Mouse (Mus musculus): ENCODE results near the gene Vps13d.

Gene Vps13d

DNA sequence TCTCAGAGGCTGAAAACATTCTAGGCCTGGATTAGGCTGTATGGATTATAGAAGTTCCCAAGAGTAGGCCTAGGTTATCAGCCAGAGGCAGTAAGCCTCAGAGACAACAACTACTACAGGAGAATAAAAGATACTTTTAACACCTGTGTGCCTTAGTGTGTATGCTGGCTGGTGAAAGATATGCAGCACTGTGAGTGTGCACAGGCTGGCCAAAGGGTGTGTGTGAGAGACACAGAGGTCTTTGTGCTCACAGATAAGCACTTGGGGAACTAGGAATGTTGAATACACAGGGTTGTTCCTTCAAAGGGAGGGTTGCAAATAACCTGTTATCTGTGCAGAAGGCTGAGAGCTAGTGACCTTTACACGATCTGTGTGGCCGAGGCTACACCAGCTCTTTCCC, 115.5 kb downstream of the Vps13d start:
- no peak for DNase-seq (ENCODE audit: low spot score)

DNA sequence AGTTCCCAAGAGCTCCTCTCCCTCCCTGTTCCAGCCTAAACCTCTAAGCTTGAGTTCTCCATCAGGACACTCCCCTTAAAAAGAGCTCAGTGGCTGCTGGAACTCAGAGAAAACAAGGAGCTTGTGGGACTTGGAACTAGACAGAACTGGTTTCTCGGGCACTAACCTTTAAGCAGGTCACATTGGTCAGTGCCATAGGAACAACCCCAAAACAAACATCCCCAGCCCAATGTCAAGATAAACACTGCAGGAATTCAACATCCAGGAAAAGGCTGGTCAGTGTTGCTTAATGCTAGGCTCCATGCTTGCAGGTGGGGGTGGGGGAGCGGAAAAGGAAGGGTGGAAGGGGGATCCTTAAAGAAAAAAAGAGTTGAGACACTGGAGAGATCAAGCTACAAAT, 120.5 kb downstream of the Vps13d start:
- no peak for DNase-seq (ENCODE audit: low spot score)

DNA sequence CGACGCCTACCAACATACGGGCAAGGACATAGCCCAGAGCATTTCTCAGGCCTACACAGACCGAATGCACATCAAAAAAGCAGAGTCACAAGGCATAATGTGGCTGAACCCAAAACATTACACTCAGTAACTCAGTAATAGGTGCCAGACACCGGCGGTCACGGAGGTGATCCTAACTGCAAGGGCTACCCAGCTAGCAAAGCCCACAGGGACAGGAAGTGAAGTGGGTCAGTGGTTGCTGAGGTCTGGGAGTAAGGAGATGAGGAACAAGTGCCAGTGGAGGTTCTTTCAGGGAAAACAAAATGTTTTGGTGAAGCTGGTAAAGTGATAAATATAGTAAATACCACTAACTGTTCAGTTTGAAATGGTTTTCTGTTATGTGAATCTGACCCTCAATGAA, 121.1 kb downstream of the Vps13d start:
- no peak for DNase-seq (ENCODE audit: low spot score)

DNA sequence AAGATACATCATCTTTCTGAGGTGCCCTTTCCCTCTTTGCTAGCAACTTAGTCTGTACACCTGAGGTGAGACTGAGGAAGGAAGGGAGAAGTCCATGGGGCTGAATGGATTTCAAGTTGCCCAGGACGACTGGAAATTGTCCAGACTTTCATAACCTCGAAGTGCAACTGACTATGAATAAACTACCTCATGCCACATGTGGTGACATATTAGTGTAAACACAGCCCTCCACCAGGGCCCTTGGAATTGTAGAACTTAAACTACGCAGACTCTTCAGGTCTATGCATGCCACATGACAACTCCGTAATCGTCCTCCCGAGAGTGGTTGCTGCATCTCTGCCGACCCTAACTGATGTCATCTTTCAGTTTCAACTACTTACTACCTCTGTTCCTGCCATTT, 122.9 kb downstream of the Vps13d start:
- DNase-seq (ENCODE audit: low spot score): no peak

DNA sequence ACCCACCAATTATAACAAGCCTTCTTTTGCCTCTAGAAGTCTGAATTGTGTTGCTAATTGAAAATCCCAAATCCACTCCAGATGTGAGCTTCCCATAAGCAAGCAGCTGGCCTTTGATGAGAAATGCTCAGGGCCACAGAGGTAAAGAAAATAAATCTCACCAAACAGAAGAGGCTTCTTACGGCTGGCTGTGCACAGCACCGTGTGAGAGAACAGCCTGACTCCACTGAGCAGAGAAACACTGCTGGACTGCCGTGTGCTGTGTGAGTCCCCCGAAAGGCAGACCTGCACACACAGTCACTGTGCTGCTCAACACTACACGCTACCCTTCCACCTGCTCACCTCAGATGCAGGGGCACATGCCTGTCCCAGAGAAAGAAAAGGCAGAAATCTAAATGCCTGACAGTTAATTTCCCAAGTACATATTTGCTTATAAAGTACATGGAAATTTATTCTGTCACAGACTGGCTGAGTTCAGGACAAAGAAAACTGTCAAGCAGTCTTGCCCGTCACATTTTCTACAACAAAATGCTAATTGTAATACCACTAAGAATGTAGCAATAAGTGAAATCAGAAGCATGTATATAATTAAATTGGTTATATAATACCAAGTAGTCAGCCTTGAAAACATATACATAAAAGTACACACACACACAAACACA, 127.7 kb downstream of the Vps13d start:
- DNase-seq (ENCODE audit: low spot score): no peak

DNA sequence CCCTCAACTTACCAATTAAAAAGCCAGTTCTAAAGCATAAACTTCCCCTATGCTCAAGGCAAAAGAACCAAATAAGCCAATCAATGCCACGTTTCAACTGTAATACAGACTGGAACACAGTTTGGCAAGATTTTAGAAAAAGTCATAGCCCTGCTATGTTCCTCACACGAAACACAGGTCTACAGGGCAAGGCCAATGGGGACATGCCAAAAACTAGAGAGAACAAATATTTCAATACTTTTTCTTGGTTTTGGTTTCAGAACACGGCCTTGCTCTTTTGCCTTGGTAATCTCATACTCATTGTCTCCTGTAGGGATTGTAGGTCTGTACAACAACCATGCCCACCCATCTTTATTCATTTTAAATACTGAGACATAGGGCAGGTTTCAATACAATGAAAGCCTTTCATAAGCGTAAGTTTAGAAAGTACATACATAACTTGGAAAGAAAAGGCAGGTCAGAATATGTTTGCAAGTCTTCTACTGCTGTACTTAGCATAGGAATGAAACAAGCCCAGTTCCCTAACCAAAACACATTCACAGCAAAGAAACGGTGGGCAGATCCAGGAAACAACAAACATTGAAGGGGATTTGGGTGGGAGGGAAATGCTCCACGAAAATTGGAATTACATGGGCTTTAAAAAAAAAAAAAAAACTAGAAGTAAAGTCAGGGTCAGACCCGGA, 128.3 kb downstream of the Vps13d start:
- DNase-seq (ENCODE audit: low spot score): no peak

DNA sequence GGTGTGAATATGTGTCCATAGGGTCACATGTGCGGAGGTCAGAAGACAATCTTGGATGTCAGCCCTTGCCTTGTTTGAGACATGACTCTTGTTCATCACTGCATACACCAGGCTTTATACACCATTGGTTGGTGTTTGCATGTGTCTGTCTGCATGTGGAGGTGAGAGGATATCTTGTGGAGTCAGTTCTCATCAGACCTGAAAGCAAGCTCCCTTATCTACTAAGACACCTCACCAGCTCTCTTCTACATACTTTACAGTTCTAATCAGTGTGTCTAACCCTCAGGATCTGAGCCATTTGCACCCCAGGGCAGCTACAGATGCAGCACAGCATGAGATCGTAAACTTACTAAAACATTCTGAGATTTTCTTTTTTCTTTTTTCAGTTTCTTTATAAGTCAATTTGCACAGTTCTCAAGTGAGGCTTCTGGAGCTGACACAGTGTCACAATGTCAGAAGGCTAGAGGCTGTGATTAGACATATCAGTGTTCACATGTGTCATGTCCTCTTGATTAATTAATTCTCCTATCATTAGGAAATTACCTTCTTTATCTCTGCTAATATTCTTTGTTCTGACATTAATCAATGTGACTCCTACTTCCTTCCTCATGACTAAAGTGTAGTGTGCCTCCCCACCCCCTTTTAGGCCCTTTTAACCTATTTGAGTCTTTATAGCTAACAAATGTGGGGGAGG, 135.9 kb downstream of the Vps13d start:
- DNase-seq (ENCODE audit: low spot score): no peak

DNA sequence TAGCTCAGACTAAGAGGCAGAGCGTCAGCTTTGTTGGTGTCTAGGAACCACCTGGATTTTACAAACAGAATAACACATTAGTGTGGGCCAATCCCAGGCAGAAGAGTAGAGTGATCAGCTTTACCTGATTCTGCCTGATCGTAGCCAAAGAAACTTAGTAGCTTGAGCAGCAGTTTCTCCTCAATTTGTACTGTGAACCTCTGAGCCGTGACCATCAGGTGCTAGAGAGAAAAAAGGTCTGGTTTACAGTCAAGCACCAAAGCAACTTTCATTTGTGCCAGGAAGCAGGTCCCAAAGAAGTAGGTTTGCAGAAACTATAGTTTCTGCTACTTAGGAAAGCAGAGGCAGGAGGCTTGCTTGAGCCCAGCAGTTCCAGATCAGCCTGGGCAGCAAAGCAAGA, 138.5 kb downstream of the Vps13d start:
- no peak for DNase-seq (ENCODE audit: low spot score)

DNA sequence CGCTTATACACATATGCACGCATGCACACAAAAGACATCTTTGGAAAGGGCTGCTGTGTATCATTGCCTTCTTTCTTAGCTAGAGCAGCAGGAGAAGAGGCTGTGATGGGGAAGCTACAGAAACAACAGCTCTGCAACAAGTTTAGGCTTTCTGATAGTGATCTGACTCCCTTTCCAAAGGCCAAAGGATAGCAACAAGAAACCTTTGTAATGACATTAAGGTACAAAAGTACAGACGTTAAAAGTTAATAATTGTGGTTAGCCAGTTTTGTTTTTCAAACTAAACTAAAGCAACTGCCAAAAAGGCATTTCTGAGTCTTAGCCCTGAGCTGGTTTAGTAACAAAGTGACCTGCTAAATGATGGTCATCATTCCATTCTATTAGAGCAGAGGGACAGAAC, 139.0 kb downstream of the Vps13d start:
- DNase-seq (ENCODE audit: low spot score): no peak

DNA sequence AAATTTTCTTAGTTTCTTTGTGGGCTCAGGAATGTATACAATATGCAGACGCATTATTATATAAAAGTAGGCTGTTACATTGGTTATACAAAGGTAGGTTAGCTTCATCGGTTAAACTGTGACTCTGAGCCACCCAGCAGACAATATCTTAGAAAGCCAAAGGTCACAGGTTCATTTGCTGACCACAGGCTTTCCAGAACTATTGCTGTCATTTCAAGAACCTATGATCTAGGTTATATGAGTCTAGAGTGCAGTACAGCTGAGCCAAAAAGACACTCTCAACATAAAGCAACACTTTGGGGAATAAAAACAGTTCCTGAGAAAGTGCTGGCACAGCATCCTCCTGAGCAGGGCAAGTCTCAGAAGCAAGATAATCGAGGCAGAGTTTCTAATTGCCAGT, 140.4 kb downstream of the Vps13d start:
- no peak for DNase-seq (ENCODE audit: low spot score)

DNA sequence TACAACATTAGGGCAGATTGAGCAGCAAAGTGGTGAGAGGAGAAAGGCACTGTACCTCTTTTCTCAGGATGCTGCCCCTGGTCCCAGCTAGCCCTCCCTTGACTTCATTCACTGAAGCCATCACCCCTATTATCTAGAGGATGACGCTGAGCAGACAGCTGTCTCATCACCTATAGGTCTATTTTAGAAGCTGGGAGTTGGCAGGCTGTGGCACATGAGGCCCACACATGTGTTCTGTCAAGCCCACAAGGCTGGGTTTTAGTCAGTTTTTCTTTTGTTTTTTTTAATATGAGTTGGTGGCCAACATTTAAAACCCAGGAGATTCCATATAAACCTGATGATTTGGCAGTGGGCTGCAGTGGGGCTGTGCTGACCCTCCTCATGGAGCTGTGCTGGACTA, 142.1 kb downstream of the Vps13d start:
- DNase-seq (ENCODE audit: low spot score): no peak

DNA sequence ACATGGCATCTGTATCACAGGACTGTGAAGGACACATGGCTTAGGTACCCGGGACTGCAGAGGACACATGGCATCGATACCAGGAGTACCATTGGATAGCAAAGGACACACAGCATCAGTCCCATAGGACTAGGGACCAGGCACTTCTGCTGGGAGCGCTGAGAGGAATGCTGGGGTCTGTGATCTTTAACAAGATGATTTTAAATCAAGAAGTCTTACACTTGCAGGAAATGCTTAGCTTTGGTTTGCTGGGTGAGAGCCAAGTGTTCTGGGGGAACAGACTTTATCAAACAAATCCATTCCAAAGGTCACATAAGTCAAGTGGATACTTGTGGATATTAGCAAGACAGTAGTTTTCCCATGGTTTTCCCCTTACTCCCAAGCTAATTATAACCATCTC, 142.5 kb downstream of the Vps13d start:
- no peak for DNase-seq (ENCODE audit: low spot score)

DNA sequence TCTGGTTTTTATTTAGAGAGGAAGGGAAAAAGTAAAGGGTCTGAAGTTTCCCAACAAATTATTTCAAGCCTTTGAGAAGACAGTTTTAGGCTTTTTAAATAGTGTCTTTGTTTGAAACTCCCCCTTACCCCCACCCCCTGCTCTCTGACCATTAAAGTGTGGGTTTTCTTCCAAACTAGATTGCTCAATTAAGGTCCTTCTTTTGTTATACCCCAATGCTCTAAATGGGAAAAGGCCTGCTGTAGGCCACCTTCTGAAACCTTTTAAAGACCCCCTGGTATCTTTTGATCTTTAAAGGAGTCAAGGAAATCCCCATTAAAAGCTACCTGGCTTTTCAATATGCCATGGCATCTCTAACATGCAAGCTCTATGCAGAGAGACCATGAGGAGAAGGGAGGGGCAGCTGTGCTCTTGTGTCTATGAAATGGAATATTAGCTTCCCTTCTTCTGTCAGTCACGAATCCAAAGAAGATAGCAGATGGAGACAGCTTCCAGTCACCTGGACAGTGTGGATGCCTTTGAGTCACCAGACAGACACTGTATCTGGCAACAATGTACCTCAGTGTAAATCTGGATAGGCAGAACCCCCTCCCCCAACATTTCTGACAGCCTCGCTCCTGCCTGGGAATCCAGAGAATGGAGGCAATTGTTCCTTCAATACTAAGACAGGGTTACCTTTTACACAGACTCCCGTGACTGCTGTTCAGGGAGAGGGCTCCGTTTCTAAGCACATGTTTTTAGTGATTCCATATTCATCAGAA, 143.4 kb downstream of the Vps13d start:
- DNase-seq (ENCODE audit: low spot score): no peak

DNA sequence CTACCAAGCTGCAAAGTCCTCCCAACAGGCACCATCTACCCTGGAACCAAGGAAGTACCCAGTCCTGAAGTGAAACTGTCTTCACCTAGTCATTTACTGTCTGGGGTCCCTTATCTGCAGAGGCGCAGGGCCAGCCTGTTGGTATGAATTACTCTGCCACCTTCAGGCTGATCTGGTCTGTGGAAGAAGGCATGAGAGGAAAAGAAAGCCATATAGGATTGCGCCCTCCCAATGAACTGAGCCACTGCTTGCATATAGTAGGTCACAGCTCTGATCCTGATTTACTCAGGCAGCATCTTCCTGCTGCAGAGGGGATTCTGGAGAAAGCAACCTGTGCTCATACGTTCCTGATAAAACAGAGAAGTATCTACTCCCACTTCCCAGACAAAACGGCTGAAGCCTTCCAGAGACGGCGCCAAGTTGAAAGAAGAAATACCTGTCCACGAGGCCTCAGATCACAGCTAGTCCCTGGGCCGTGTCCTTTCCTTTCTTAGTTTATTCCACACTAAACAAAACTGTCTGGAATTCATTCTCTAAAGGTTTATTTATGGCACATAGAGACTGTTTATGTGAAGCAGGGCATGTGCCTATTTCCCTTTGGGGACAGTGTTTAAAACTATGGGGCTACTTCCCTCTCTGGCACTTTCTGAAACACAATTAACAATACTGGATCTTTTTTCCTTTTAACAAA, 144.1 kb downstream of the Vps13d start:
- peak; percentile 24 for DNase-seq (ENCODE audit: low spot score)

DNA sequence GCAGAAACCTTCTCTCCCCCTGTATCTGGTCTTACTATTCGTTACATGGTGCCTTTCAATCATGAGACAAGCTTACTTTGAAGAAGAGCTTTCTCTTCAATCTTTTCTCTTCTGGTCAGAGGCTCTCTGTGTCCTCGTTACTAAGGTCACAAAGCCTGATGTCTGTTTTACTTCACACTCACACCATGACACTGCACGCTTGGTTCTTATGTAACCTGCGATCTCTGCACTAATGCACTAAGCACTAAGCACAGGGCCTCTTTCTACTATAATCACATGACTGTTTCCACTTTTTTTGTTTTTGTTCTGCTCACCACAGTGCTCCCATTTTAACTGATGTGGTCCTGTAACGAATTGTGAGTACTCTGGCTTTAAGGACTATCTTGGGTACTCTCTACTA, 146.8 kb downstream of the Vps13d start:
- no peak for DNase-seq (ENCODE audit: low spot score)

DNA sequence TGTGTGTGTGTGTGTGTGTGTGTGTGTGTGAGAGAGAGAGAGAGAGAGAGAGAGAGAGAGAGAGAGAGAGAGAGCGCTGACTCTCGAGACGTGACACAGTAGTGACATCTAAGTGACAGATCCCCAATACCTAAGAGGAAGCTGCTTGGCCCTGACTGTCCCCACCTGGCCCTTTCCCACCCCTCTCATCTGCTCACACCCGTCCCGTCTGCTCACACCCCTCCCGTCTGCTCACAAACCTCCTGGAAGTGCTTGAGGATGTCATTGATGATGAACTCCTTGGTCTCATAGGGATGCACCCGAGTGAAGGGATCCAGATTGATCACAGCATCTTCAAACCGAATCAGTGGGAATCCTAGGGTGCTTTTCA, 148.8 kb downstream of the Vps13d start:
- DNase-seq (ENCODE audit: low spot score): no peak

DNA sequence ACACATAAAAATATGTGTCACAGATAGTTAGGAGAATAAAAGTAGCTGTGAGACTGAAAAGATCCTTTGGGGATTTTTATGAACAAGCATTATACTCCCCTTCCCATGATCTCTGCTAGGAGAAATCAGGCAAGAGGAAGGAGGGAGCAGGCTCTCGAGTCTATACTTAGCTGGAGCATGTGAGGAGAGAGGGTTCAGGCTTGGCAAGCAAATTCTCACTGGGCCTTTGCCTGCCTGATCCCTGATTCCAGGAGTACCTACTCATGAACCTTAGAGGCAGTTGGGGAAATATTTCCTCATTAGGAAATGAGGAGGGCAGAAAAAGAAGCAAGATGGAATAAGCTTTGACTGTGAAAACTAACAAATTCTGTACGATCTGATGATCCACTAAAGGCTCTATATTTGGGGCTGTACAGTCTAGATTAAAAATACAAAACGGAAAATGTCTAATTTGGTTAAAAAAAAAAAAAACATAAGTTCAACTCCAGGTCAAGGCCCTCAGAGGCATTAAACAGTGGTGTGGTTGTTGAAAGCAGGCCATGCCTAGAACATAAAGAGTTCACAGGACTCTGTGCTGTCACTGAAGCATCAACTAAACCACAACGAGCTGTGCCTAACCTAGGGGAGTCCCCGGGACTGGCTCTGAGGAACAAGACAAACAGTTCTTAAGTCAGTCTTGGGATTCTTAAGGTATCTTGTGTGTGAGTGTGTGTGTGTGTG, 149.3 kb downstream of the Vps13d start:
- DNase-seq (ENCODE audit: low spot score): no peak

DNA sequence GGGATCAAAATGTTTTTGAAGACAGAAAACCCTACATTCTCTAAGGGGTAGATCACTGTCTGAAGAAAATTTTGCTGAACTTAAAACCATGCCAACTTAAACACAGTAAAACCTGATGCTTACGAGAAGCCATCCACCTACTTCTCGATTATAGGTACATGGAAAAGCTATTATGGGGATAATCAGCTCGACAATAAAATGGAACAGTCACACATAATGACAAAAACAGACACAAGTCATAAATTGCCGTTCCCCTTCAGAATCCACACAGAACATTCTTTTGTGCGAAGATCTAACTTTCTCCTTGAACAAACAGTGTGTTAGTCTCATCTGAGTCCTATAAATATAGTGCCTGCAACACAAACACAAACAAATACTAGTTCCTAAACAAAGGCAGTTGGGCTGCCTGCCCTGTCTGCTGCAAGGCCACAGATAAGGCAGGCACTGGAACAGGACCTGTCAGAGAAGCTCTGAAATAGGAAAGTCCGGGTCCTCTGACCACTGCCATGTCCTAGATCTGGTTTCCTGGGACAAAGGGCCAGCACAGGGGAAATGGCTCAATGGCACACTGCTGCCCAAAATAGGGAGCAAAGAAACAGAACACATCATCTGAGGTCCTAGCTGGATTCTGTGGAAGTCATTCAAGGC, 153.5 kb downstream of the Vps13d start:
- no peak for DNase-seq (ENCODE audit: low spot score)

DNA sequence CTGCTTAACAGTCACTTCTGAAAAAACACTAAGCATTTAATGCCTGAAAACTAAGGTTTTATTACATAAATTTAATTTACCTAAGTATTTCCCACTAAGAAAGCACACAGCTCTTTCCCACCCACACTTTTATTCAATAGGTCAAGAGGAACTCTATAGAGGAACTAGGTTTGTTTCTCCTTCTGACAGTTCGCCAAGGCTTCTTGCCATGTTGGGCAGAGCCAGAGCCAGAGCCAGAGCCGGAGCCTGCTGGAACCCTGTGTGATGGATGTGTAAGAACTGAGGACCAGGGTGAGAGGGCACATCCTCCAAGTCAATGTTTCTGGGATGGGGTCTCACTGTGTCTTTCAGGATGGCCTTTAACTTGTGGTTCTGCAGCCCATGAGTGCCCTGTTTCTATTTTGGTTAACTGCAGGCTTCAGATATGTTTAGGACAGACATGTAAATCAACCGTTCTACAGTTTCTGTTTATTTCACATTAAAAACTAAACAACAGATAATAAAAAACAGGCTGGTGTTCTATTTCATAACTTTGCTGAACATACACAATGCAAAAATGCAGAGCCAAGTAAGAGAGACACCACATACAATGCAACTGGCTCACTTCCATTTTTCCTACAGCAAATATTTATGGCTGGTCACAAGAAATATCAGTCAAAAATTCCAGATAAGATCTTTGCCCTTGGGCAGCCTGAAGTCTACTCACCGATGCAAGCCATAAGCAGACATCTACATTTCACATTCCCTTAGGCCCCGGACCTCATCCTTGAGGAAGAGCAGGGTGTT, 157.0 kb downstream of the Vps13d start:
- DNase-seq (ENCODE audit: low spot score): no peak

DNA sequence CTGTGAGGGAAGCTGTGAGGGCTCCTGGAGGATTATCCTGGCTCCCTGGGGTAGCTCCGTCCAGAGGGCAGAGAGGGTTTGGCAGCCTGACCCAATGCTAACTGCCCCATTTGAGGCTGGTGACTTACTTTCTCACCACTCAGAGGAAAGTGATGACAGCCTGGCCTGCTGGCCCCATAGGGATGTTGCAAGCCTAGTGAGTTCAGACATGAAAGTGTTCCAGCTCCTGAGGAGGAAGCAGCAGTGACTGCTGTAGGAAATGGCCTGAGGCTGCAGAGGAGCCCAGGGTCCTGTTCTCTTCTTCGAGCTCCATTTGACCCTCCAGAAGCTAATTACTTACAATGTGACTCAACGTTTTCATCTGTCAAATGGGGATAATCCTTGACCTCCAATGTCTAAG, 157.8 kb downstream of the Vps13d start:
- DNase-seq (ENCODE audit: low spot score): no peak
